Mouse (Mus musculus) neural tube, embryonic 11.5 days (tissue): Measurements from ENCODE around the gene Arid1b. TPM values are rescaled to one million over a fixed set of nuclear protein-coding genes. Genes with fewer than 3 reads are reported as not detected.

Experiments used
- ATAC-seq: fragments of 200-750 bp; cut with Nextera tagmentation; 2 replicates; pipeline ENCODE4 v1.8.0; 2017; ENCODE audit warnings: moderate number of reproducible peaks, mild to moderate bottlenecking, moderate TSS enrichment, moderate library complexity; ENCODE audit not compliant: insufficient read depth, low FRiP score, low TSS enrichment
- DNase-seq: peaks from one replicate; pipeline ENCODE4 v3.0.0-alpha.2; 2015; ENCODE audit warnings: low spot score
- H3K27ac ChIP-seq: fragments of 300-500 bp; sonication (generic); 2 replicates; pipeline ENCODE4 v1.5.1; 2014; ENCODE audit warnings: low read depth, mild to moderate bottlenecking, low read length
- H3K27me3 ChIP-seq: fragments of 300-500 bp; sonication (generic); 2 replicates; pipeline ENCODE4 v1.6.1; 2014; ENCODE audit warnings: mild to moderate bottlenecking, low read length, mixed read lengths; ENCODE audit not compliant: control insufficient read depth, insufficient read depth
- H3K36me3 ChIP-seq: fragments of 300-500 bp; sonication (generic); 2 replicates; pipeline ENCODE4 v1.6.1; 2014; ENCODE audit warnings: mild to moderate bottlenecking, low read length, moderate library complexity, mixed read lengths; ENCODE audit not compliant: control insufficient read depth, insufficient read depth
- H3K4me1 ChIP-seq: fragments of 300-500 bp; sonication (generic); 2 replicates; pipeline ENCODE4 v1.6.1; 2014; ENCODE audit warnings: low read length, mixed read lengths; ENCODE audit not compliant: control insufficient read depth, insufficient read depth
- H3K4me2 ChIP-seq: fragments of 300-500 bp; sonication (generic); 2 replicates; pipeline ENCODE4 v1.6.1; 2014; ENCODE audit warnings: low read depth, mild to moderate bottlenecking, moderate library complexity
- H3K4me3 ChIP-seq: fragments of 300-500 bp; sonication (generic); 2 replicates; pipeline ENCODE4 v1.5.1; 2014; ENCODE audit warnings: low read depth, low read length
- H3K9ac ChIP-seq: fragments of 300-500 bp; sonication (generic); 2 replicates; pipeline ENCODE4 v1.6.1; 2014; ENCODE audit warnings: mild to moderate bottlenecking, low read length
- H3K9me3 ChIP-seq: fragments of 300-500 bp; sonication (generic); 2 replicates; pipeline ENCODE4 v1.6.1; 2016; ENCODE audit warnings: low read length; ENCODE audit not compliant: control insufficient read depth
- WGBS: fragments of 180-500 bp; shearing (Covaris S2); extraction: QIAGEN DNeasy Blood & Tissue Kit; methylation state at CpG from one replicate; pipeline ENCODE4 v1.1.7; 2014; 5-methylcytosine and 5-hydroxymethylcytosine counted together
- polyA plus RNA-seq: library from polyadenylated mRNA; unstranded; fragments of >200 nt; fragmentation: Nextera tagmentation; extraction: Ambion mirVana; gene quantifications from 2 replicates; pipeline ENCODE4 v1.2.1, GENCODE M21; 2014

Gene Arid1b
- polyA plus RNA-seq, 1 experiment from 2014 or later, result 14.3 TPM

DNA sequence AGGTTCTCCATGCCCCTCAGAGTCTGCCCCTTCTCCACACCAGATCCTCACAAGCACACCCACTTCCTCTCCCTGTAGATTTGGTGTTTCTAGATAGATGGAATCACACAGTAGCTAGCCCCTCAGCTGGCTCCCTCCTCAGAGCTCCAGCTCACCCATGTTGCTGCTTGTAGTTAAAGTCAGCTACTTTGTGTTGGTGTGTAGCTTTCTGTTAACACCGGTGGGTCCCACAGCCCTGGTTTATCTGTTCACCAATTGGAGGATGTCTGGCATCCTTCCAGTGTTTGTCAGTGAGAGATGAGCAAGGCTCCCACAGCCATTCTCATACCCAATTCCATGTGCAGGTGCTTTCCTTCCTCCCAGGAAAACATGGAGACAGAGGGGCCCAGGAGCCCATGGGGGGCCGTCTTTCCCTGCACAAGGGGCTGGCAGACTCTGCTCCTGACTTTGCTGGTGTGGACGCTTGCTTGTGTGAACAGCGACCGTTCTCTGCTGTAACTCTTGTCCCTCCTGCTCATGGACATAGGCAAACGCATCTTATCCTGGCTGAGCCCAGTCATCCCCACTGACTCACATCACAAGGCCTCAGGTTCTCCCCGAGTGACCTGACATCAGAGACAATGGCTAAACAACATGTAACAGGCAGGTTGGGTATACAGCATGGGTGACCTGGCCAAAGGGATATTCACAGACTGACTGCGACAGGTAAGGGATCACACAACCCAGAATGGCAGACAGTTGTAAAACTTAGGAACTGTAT lies 200.2 kb downstream of the Arid1b start:
- Histone ChIP-seq H3K27ac (no peak overlapping the region), H3K4me1 (peaks cover 8% of the 10 kb centered on the region; the same call in 1 of the 2 replicates), H3K4me2 (no peak overlapping the region), H3K4me3 (no peak overlapping the region), H3K36me3 (no peaks in the 10 kb centered on the region), H3K27me3 (no peaks in the 10 kb centered on the region), H3K9ac (no peak overlapping the region), H3K9me3 (no peaks in the 10 kb centered on the region)
- DNase-seq (no peak), ATAC-seq (no peak)
- 86% methylated on average over 8 of the region's 8 CpGs for WGBS

DNA sequence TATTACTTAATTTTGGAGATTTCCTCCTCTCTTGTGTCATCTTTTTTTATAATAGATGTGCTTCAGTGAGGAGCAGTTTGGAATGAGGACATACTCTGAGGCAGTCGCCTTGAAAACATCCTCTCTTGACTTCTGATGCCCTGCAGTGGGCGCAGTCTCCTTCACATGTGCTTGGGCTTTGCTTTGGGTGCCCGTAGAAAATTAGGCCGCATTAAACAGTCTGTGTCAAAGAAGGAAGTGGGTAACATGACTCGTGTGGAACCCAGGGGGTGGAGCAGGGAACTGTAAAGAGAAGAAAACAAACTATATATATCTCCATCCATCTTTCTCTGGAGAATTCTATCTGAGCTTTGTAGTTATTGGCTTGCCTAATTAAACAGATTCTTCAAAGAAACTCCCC lies 201.3 kb downstream of the Arid1b start:
- Histone ChIP-seq H3K4me1 (peaks cover 8% of the 10 kb centered on the region; the same call in 1 of the 2 replicates), H3K4me2 (no peak overlapping the region), H3K9ac (no peak overlapping the region), H3K4me3 (no peak overlapping the region), H3K27ac (no peak overlapping the region), H3K9me3 (no peaks in the 10 kb centered on the region), H3K27me3 (no peaks in the 10 kb centered on the region), H3K36me3 (no peaks in the 10 kb centered on the region)
- DNase-seq (no peak), ATAC-seq (no peak)
- 71% methylated on average over 5 of the region's 5 CpGs for WGBS

GRCm38 (mm10) chr17:5196005-5196404 lies 201.9 kb downstream of the Arid1b start:
- peaks cover 8% of the 10 kb centered on the region; the same call in 1 of the 2 replicates for H3K4me1 ChIP-seq
- no peaks in the 10 kb centered on the region for H3K36me3 ChIP-seq
- no peak overlapping the region for H3K4me2 ChIP-seq
- no peak overlapping the region for H3K27ac ChIP-seq
- H3K9me3 ChIP-seq, result no peaks in the 10 kb centered on the region
- no peak for ATAC-seq
- DNase-seq, result no peak
- no peak overlapping the region for H3K9ac ChIP-seq
- no peak overlapping the region for H3K4me3 ChIP-seq
- H3K27me3 ChIP-seq, result no peaks in the 10 kb centered on the region
- WGBS, result 71% methylated on average over 10 of the region's 10 CpGs

GRCm38 (mm10) chr17:5196508-5196907 lies 202.4 kb downstream of the Arid1b start:
- H3K27me3 ChIP-seq, result no peaks in the 10 kb centered on the region
- ATAC-seq, result no peak
- 87% methylated on average over 6 of the region's 6 CpGs for WGBS

DNA sequence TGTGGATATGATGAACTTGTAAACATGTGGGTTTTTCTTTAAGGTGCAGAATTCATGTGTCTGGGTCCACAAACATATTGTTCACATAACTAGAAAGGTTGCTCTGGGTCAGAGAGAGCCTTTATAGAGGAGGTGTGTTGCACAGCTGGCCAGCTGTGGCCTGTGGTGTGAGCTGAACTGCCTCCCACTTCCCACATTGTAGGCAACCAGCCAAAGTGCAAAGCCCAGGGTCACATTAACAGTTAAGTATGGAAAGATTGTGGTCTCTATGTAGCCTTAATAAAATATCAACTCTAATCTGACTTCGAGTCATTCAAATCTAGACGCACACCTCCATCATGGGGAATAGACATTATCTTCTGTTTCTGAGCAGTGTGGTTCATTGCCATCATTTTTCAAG lies 203.0 kb downstream of the Arid1b start:
- 98% methylated on average over 2 of the region's 2 CpGs for WGBS
- Histone ChIP-seq H3K4me3 (no peak overlapping the region), H3K36me3 (no peaks in the 10 kb centered on the region), H3K9ac (no peak overlapping the region), H3K27ac (no peak overlapping the region), H3K4me1 (peaks cover 8% of the 10 kb centered on the region; the same call in 1 of the 2 replicates), H3K27me3 (no peaks in the 10 kb centered on the region), H3K4me2 (no peak overlapping the region), H3K9me3 (no peaks in the 10 kb centered on the region)
- ATAC-seq, result no peak
- DNase-seq, result no peak

More at GRCm38 (mm10) chr17:5196508-5196907, 202.4 kb downstream of the Arid1b start:
- H3K27ac ChIP-seq, result no peak overlapping the region
- H3K4me3 ChIP-seq, result no peak overlapping the region
- no peak for DNase-seq
- no peaks in the 10 kb centered on the region for H3K9me3 ChIP-seq
- H3K4me2 ChIP-seq, result no peak overlapping the region
- H3K4me1 ChIP-seq, result peaks cover 8% of the 10 kb centered on the region; the same call in 1 of the 2 replicates
- no peak overlapping the region for H3K9ac ChIP-seq
- no peaks in the 10 kb centered on the region for H3K36me3 ChIP-seq

- Histone ChIP-seq H3K27ac (no peak overlapping the region), H3K4me2 (no peak overlapping the region), H3K27me3 (no peaks in the 10 kb centered on the region), H3K4me1 (peaks cover 8% of the 10 kb centered on the region; the same call in 1 of the 2 replicates), H3K9me3 (no peaks in the 10 kb centered on the region), H3K4me3 (no peak overlapping the region), H3K9ac (no peak overlapping the region), H3K36me3 (no peaks in the 10 kb centered on the region)
- ATAC-seq (no peak), DNase-seq (no peak)
- 81% methylated on average over 3 of the region's 3 CpGs for WGBS
Measured at GRCm38 (mm10) chr17:5197765-5198164, 203.6 kb downstream of the Arid1b start.

DNA sequence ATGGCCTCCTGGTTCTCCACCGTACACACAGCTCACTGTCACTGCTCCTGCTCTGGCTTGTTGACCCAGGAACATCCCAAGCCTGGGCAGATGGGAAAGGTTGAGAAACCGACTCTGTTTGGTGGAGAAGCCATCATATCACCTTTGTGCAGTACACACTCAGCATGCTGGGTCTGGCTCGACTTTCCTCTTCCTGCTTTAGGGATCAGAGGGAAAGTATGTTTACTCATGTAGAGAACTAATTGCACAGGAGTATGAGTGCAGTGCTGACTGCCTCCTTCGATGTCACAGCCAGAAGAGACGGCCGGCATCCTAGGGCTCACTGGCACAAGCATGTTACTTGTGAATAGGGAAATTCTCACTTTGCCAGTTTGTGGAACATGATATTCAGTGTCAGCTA lies 204.1 kb downstream of the Arid1b start:
- ATAC-seq, result no peak
- WGBS, result 82% methylated on average over 6 of the region's 6 CpGs

GRCm38 (mm10) chr17:5198811-5199210 lies 204.7 kb downstream of the Arid1b start:
- Histone ChIP-seq H3K9me3 (no peaks in the 10 kb centered on the region), H3K9ac (no peak overlapping the region), H3K27ac (no peak overlapping the region), H3K4me3 (no peak overlapping the region), H3K36me3 (no peaks in the 10 kb centered on the region), H3K4me1 (peaks cover 8% of the 10 kb centered on the region; the same call in 1 of the 2 replicates), H3K27me3 (no peaks in the 10 kb centered on the region), H3K4me2 (no peak overlapping the region)
- DNase-seq (no peak), ATAC-seq (no peak)
- whole genome bisulfite sequencing, result 82% methylated on average over 4 of the region's 4 CpGs

More for the DNA sequence above, 204.1 kb downstream of the Arid1b start:
- no peaks in the 10 kb centered on the region for H3K27me3 ChIP-seq
- H3K4me1 ChIP-seq, result peaks cover 8% of the 10 kb centered on the region; the same call in 1 of the 2 replicates
- DNase-seq, result no peak
- no peak overlapping the region for H3K4me2 ChIP-seq
- H3K9ac ChIP-seq, result no peak overlapping the region
- H3K4me3 ChIP-seq, result no peak overlapping the region
- no peak overlapping the region for H3K27ac ChIP-seq
- H3K9me3 ChIP-seq, result no peaks in the 10 kb centered on the region
- H3K36me3 ChIP-seq, result no peaks in the 10 kb centered on the region

DNA sequence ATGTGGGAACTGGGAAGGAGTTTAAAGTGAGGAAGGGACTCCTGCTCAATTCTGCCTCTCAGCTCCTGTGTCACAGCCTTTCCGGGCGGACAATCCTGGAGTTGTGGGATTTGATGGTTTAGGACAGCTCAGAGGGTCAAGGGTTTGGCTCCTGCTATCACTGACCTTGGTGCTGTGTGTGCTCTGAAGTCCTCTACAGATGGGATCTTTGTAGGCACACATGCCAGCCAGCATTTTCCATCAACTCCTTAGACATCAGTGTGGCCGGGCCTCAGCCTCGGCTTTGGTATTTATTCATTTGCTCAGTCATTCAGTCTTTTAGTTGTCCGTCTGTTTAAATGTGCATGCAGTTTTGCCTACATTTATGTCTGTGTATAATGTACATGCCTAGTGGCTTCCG lies 206.5 kb downstream of the Arid1b start:
- H3K36me3 ChIP-seq, result no peaks in the 10 kb centered on the region
- H3K4me3 ChIP-seq, result no peak overlapping the region
- H3K4me2 ChIP-seq, result no peak overlapping the region
- H3K4me1 ChIP-seq, result peaks cover 5% of the 10 kb centered on the region; the same call in 1 of the 2 replicates
- no peak overlapping the region for H3K9ac ChIP-seq
- no peak overlapping the region for H3K27ac ChIP-seq
- 92% methylated on average over 6 of the region's 6 CpGs for WGBS
- H3K27me3 ChIP-seq, result no peaks in the 10 kb centered on the region
- H3K9me3 ChIP-seq, result no peaks in the 10 kb centered on the region
- no peak for DNase-seq
- ATAC-seq, result no peak
